Mouse (Mus musculus): Measurements from ENCODE around the gene Urad. TPM values are rescaled to one million over a fixed set of nuclear protein-coding genes. Genes with fewer than 3 reads are reported as not detected.

Gene Urad
- polyA plus RNA-seq, 2 experiments from 2014 or later: not detected

Other genes starting within 250 kb of the Urad start
- gene Lnx2, start 245.9 kb downstream of the Urad start, polyA plus RNA-seq (2017; shearing (Covaris generic)): 10 to 100 TPM; 19.6 to 29.9 TPM
- 100 to 1,000 TPM; 126 to 148 TPM for gene Polr1d, start 245.4 kb downstream of the Urad start, polyA plus RNA-seq (2017; shearing (Covaris generic))
- gene Gsx1, start 133.7 kb downstream of the Urad start, polyA plus RNA-seq (2017; shearing (Covaris generic)): not detected
- not detected for gene Pdx1, start 52.5 kb downstream of the Urad start, polyA plus RNA-seq (2017; shearing (Covaris generic))
- gene Cdx2, start 15.2 kb downstream of the Urad start, polyA plus RNA-seq (2017; shearing (Covaris generic)): not detected
- gene Flt3, start 78.0 kb upstream of the Urad start, polyA plus RNA-seq (2017; shearing (Covaris generic)): under 1 TPM in 1 of 2 experiments, not detected in 1; 0.37 TPM
- 100 to 1,000 TPM; 180 to 227 TPM for gene Pan3, start 107.7 kb upstream of the Urad start, polyA plus RNA-seq (2017; shearing (Covaris generic))

Measured in CD4-positive, CD25-positive, alpha-beta regulatory T cell, adult 4 months (primary cell).